Mouse (Mus musculus) midbrain, postnatal 0 days (tissue): ENCODE results near the gene Mitf. TPM values are rescaled to one million over a fixed set of nuclear protein-coding genes. Genes with fewer than 3 reads are reported as not detected.

Experiments
- ATAC-seq: fragments of 200-750 bp; cut with Nextera tagmentation; 2 replicates; pipeline ENCODE4 v1.8.0; 2017; ENCODE audit warnings: moderate number of reproducible peaks, mild to moderate bottlenecking, moderate TSS enrichment, moderate library complexity; ENCODE audit not compliant: low FRiP score
- DNase-seq: peaks from one replicate; pipeline ENCODE4 v3.0.0-alpha.2; 2015; ENCODE audit warnings: low spot score
- H3K27ac ChIP-seq: fragments of 300-500 bp; sonication (generic); 2 replicates; pipeline ENCODE4 v1.5.1; 2014; ENCODE audit warnings: low read depth, mild to moderate bottlenecking, low read length, mixed read lengths
- H3K27me3 ChIP-seq: fragments of 300-500 bp; sonication (generic); 2 replicates; pipeline ENCODE4 v1.6.1; 2014; ENCODE audit warnings: low read length, control low read depth, mixed read lengths; ENCODE audit not compliant: insufficient read depth
- H3K36me3 ChIP-seq: fragments of 300-500 bp; sonication (generic); 2 replicates; pipeline ENCODE4 v1.6.1; 2014; ENCODE audit warnings: low read length, control low read depth, mixed read lengths; ENCODE audit not compliant: insufficient read depth
- H3K4me1 ChIP-seq: fragments of 300-500 bp; sonication (generic); 2 replicates; pipeline ENCODE4 v1.6.1; 2014; ENCODE audit warnings: mild to moderate bottlenecking, control low read depth, antibody characterized with exemption, low read length, mixed read lengths; ENCODE audit not compliant: insufficient read depth
- H3K4me2 ChIP-seq: fragments of 300-500 bp; sonication (generic); 2 replicates; pipeline ENCODE4 v1.6.1; 2014; ENCODE audit warnings: low read depth, mild to moderate bottlenecking, low read length, mixed read lengths; ENCODE audit not compliant: poor library complexity, severe bottlenecking
- H3K4me3 ChIP-seq: fragments of 300-500 bp; sonication (generic); 2 replicates; pipeline ENCODE4 v1.5.1; 2014; ENCODE audit warnings: low read depth, mild to moderate bottlenecking, low read length, moderate library complexity
- H3K9ac ChIP-seq: fragments of 300-500 bp; sonication (generic); replicated peaks from 2 replicates; pipeline ENCODE4 v1.6.1; 2014; ENCODE audit warnings: mild to moderate bottlenecking, low read length, moderate library complexity, mixed read lengths; ENCODE audit not compliant: poor library complexity, severe bottlenecking
- H3K9me3 ChIP-seq: fragments of 300-500 bp; sonication (generic); 2 replicates; pipeline ENCODE4 v1.6.1; 2016; ENCODE audit warnings: low read length, control low read depth
- CTCF ChIP-seq: IDR thresholded peaks from 2 replicates; pipeline ENCODE4 v1.5.1; 2016; ENCODE audit warnings: antibody characterized with exemption, mild to moderate bottlenecking
- WGBS: fragments of 180-500 bp; shearing (Covaris S2); extraction: QIAGEN DNeasy Blood & Tissue Kit; methylation state at CpG from one replicate; pipeline ENCODE4 v1.1.7; 2014; 5-methylcytosine and 5-hydroxymethylcytosine counted together
- polyA plus RNA-seq: library from polyadenylated mRNA; unstranded; fragments of >200 nt; fragmentation: Nextera tagmentation; extraction: Ambion mirVana; gene quantifications from 2 replicates; pipeline ENCODE4 v1.2.1, GENCODE M21; 2015
- total RNA-seq: library from RNA; depleted of rRNA; stranded (reverse); fragments of >200 nt; gene quantifications from 2 replicates; pipeline ENCODE4 v1.2.3, GENCODE M21; 2014

Gene Mitf
- total and polyA plus RNA-seq, 2 experiments from 2014 or later, result 1.1 to 2.8 TPM

DNA sequence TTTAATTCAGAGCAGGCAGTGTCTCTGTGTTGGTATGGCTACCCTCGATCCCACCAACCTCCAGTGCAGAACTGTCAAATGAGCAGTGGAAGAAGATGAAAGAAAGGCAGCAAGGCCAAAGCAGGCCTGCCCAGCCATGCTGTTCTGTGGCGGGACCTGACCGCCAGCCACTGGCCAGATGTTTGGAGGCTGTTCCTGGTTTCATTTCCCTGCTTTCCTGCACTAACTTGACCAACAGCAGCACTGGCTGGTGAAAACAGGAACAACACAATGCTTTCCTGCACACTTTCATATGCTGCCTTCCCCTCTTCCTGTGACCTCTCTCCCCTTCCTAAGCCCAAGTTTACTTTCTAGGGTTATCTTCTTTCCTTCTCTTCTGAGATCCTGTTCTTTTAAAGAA, 50.8 kb downstream of the Mitf start:
- TF ChIP-seq CTCF, result peak; percentile 48
- H3K4me2 ChIP-seq, result no peak overlapping the region
- H3K9ac ChIP-seq, result no peak overlapping the region
- no peak overlapping the region for H3K4me3 ChIP-seq
- H3K4me1 ChIP-seq, result no peaks in the 10 kb centered on the region
- WGBS, result 74% methylated on average over 3 of the region's 3 CpGs
- H3K27me3 ChIP-seq, result no peaks in the 10 kb centered on the region
- no peaks in the 10 kb centered on the region for H3K36me3 ChIP-seq
- no peaks in the 10 kb centered on the region for H3K9me3 ChIP-seq
- DNase-seq (no peak), ATAC-seq (no peak)
- H3K27ac ChIP-seq, result no peak overlapping the region

- Histone ChIP-seq H3K9ac (no peak overlapping the region), H3K9me3 (no peaks in the 10 kb centered on the region), H3K4me1 (no peaks in the 10 kb centered on the region), H3K36me3 (no peaks in the 10 kb centered on the region), H3K27me3 (no peaks in the 10 kb centered on the region), H3K4me3 (no peak overlapping the region), H3K27ac (no peak overlapping the region), H3K4me2 (no peak overlapping the region)
- DNase-seq, result no peak
- WGBS, result 91% methylated on average over 7 of the region's 7 CpGs
- ATAC-seq, result no peak
- no peak for TF ChIP-seq CTCF
Measured at GRCm38 (mm10) chr6:97866575-97866974, 59.7 kb downstream of the Mitf start.

DNA sequence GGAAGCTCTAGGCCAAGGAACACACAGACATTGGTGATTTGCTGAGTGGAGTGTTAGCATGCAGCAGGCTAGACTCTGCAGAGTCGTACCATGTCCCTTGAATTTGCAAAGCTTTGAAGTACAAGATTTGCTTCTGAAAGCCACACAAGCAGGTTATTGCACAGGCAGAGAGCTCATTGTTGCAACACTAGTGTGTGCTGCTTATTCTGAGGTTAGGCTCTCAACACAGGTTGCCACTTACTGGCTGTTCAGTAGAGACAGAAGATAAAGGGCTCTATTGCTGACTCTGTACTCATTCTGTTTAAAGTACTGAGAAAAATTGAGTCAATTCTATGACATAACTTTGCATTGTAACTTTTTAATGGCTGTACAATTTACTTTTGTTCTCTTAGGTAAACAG, 61.2 kb downstream of the Mitf start:
- H3K4me1 ChIP-seq, result no peaks in the 10 kb centered on the region
- WGBS, result 83% methylated on average over 1 of the region's 1 CpGs
- no peak overlapping the region for H3K9ac ChIP-seq
- TF ChIP-seq CTCF, result no peak
- no peak overlapping the region for H3K4me3 ChIP-seq
- H3K9me3 ChIP-seq, result no peaks in the 10 kb centered on the region
- no peaks in the 10 kb centered on the region for H3K36me3 ChIP-seq
- H3K27me3 ChIP-seq, result no peaks in the 10 kb centered on the region
- H3K27ac ChIP-seq, result no peak overlapping the region
- DNase-seq, result no peak
- H3K4me2 ChIP-seq, result no peak overlapping the region
- no peak for ATAC-seq

- Histone ChIP-seq H3K27me3 (no peaks in the 10 kb centered on the region), H3K4me3 (no peak overlapping the region)
- WGBS, result 79% methylated on average over 4 of the region's 4 CpGs
Measured at GRCm38 (mm10) chr6:97869953-97870352, 63.1 kb downstream of the Mitf start.

GRCm38 (mm10) chr6:97871296-97872030, 64.6 kb downstream of the Mitf start:
- Histone ChIP-seq H3K9me3 (no peaks in the 10 kb centered on the region), H3K4me3 (no peak overlapping the region), H3K27ac (no peak overlapping the region), H3K4me2 (no peak overlapping the region), H3K27me3 (no peaks in the 10 kb centered on the region), H3K9ac (no peak overlapping the region), H3K4me1 (no peaks in the 10 kb centered on the region), H3K36me3 (no peaks in the 10 kb centered on the region)
- no peak for ATAC-seq
- TF ChIP-seq CTCF, result no peak
- no peak for DNase-seq
- WGBS, result 87% methylated on average over 4 of the region's 4 CpGs

More at GRCm38 (mm10) chr6:97869953-97870352, 63.1 kb downstream of the Mitf start:
- ATAC-seq, result no peak
- no peak for TF ChIP-seq CTCF
- Histone ChIP-seq H3K4me1 (no peaks in the 10 kb centered on the region), H3K27ac (no peak overlapping the region), H3K9ac (no peak overlapping the region), H3K36me3 (no peaks in the 10 kb centered on the region), H3K4me2 (no peak overlapping the region), H3K9me3 (no peaks in the 10 kb centered on the region)
- DNase-seq, result no peak

DNA sequence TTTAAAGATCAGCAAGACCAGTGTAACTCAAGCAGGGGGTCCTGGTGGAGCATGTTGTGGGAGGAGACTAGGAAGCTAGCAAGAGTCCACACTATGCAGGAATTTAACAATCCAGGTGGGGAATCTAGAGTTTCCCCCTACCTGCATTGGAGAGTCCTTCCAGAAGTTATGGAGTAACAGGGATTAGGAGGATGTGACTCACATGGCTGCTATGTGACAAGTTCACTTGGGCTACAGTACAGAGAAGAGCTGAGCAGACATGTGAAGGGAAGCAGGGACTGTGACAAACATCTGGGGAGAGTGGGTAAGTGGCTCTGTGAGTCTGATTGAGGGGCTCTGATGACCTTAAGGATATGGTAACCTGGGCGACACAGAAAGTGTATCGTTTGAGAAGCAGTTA, 66.2 kb downstream of the Mitf start:
- Histone ChIP-seq H3K36me3 (no peaks in the 10 kb centered on the region), H3K4me3 (no peak overlapping the region), H3K27me3 (no peaks in the 10 kb centered on the region), H3K9me3 (no peaks in the 10 kb centered on the region), H3K9ac (no peak overlapping the region), H3K4me1 (no peaks in the 10 kb centered on the region), H3K4me2 (no peak overlapping the region), H3K27ac (no peak overlapping the region)
- 100% methylated on average over 2 of the region's 2 CpGs for WGBS
- no peak for TF ChIP-seq CTCF
- no peak for DNase-seq
- ATAC-seq, result no peak
